Mouse (Mus musculus) urinary bladder, postnatal 4 days (tissue): Measurements from ENCODE around the gene Gm21650.
"Not testable (repeated sequence)": the region's sequence is repeated elsewhere in the genome, so short reads cannot be mapped to it uniquely, and the experiment has no call there.

Experiments used
- DNase-seq, 2 experiments: peaks; one replicate each; pipeline ENCODE4 v3.0.0; 2021 to 2022; ENCODE audit warnings: low spot score in 2 of 2

The Gm21650 gene

GRCm38 (mm10) chrY:77692508-77692907, at the start of gene Gm21650:
Gm21650 (plus strand) TSS chrY:77692808.
- not testable (repeated sequence) for DNase-seq
